ENCODE assay signal across 31 mouse cellular contexts in genomic region chrX:23092774-23093173, GRCm38 (mm10).
"Had no signal": no experiment of that assay in that cellular context is flagged by ENCODE, and none has a peak within 500 bp of the region (broad histone marks: within the 10 kb centered on the region; RNA-seq: fewer than 3 reads in every experiment).

No protein-coding gene starts in this region.

- H3K4me1 ChIP-seq: limb, embryonic 10.5 days; limb, embryonic 12.5 days; limb, embryonic 13.5 days; limb, embryonic 15.5 days; liver, embryonic 12.5 days; liver, embryonic 13.5 days; liver, embryonic 15.5 days; lung, embryonic 15.5 days; megakaryocyte, embryonic 14.5 days; midbrain, embryonic 13.5 days; midbrain, embryonic 15.5 days; neural tube, embryonic 12.5 days had no signal

- H3K36me3 ChIP-seq: limb, embryonic 10.5 days; limb, embryonic 12.5 days; limb, embryonic 13.5 days; limb, embryonic 15.5 days; liver, embryonic 12.5 days; liver, embryonic 13.5 days; liver, embryonic 15.5 days; lung, embryonic 15.5 days; midbrain, embryonic 10.5 days; midbrain, embryonic 12.5 days; midbrain, embryonic 13.5 days; midbrain, embryonic 15.5 days; neural tube, embryonic 12.5 days had no signal

- H3K4me3 ChIP-seq: limb, embryonic 10.5 days; limb, embryonic 12.5 days; limb, embryonic 13.5 days; limb, embryonic 15.5 days; liver, embryonic 12.5 days; liver, embryonic 13.5 days; liver, embryonic 15.5 days; lung, embryonic 15.5 days; megakaryocyte, embryonic 14.5 days; midbrain, embryonic 10.5 days; midbrain, embryonic 12.5 days; midbrain, embryonic 13.5 days; midbrain, embryonic 15.5 days; myocyte; neural tube, embryonic 12.5 days had no signal

- ATAC-seq: liver, embryonic 12.5 days; liver, postnatal 0 days; lung, postnatal 0 days; midbrain, embryonic 13.5 days; midbrain, embryonic 15.5 days; midbrain, embryonic 16.5 days had no signal

- H3K27me3 ChIP-seq: limb, embryonic 12.5 days; limb, embryonic 13.5 days; limb, embryonic 15.5 days; liver, embryonic 12.5 days; liver, embryonic 13.5 days; liver, embryonic 15.5 days; lung, embryonic 15.5 days; megakaryocyte, embryonic 14.5 days; midbrain, embryonic 12.5 days; midbrain, embryonic 13.5 days; midbrain, embryonic 15.5 days; neural tube, embryonic 12.5 days had no signal

- H3K4me2 ChIP-seq: limb, embryonic 12.5 days; limb, embryonic 13.5 days; limb, embryonic 15.5 days; liver, embryonic 11.5 days; liver, embryonic 12.5 days; liver, embryonic 13.5 days; liver, embryonic 15.5 days; lung, embryonic 14.5 days; lung, embryonic 15.5 days; midbrain, embryonic 11.5 days; midbrain, embryonic 12.5 days; midbrain, embryonic 13.5 days; midbrain, embryonic 15.5 days; neural tube, embryonic 12.5 days had no signal

- H3K27ac ChIP-seq: limb, embryonic 10.5 days; limb, embryonic 12.5 days; limb, embryonic 13.5 days; limb, embryonic 15.5 days; liver, embryonic 12.5 days; liver, embryonic 13.5 days; liver, embryonic 14.5 days; liver, embryonic 15.5 days; lung, embryonic 15.5 days; macrophage; midbrain, embryonic 10.5 days; midbrain, embryonic 12.5 days; midbrain, embryonic 13.5 days; midbrain, embryonic 15.5 days; neural tube, embryonic 12.5 days had no signal

- H3K9me3 ChIP-seq: limb, embryonic 10.5 days; limb, embryonic 12.5 days; limb, embryonic 13.5 days; limb, embryonic 15.5 days; liver, embryonic 12.5 days; liver, embryonic 13.5 days; liver, embryonic 15.5 days; lung, embryonic 15.5 days; megakaryocyte, embryonic 14.5 days; midbrain, embryonic 10.5 days; midbrain, embryonic 12.5 days; midbrain, embryonic 13.5 days; midbrain, embryonic 15.5 days; neural tube, embryonic 12.5 days had no signal

- DNase-seq: left cerebral cortex, postnatal 4 days; liver; liver, embryonic 13.5 days; liver, postnatal 0 days; lung, adult 18-20 months; lung, adult 2 months; lung, embryonic 14.5 days; lung, postnatal 10 days; lung, postnatal 14 days; lung, postnatal 36 days; lung, postnatal 4 days had no signal

- H3K9ac ChIP-seq: limb, embryonic 12.5 days; limb, embryonic 13.5 days; limb, embryonic 15.5 days; liver, embryonic 12.5 days; liver, embryonic 13.5 days; liver, embryonic 14.5 days; liver, embryonic 15.5 days; liver, postnatal 0 days; lung, embryonic 14.5 days; lung, embryonic 15.5 days; midbrain, embryonic 12.5 days; midbrain, embryonic 13.5 days; midbrain, embryonic 15.5 days; neural tube, embryonic 12.5 days had no signal
